Mouse (Mus musculus) inflammation-experienced regulatory T-cells (primary cell): ENCODE results near the gene Tex47. TPM values are rescaled to one million over a fixed set of nuclear protein-coding genes. Genes with fewer than 3 reads are reported as not detected.

Experiments used
- polyA plus RNA-seq, 2 experiments: library from polyadenylated mRNA; unstranded; fragments of 100-300 nt; shearing (Covaris generic); gene quantifications; one replicate each; pipeline ENCODE4 v1.2.1; 2017

Gene Tex47
- not detected for polyA plus RNA-seq

DNA sequence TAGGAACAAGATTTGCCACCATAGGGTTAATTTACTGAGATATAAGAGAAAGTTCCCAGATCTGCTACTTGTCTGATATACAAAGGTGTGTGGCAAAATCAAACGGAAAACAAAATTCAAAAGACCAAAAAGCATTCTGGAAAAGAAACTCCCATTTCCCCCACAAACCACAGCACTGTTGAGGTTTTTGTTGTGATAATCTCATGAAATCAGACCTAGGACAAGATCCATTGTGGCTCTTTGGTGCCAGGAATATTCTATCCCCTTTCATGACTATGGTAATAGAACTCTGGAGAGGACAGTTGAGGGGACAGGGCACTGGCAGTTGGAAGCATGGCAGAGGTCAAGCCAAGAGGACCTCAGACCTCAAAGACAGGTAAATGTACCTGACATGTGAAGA lies at the start of gene Tex47:
Gene Tex47, plus strand, starts transcription at position 301 of the 400 bp plus-strand sequence.

DNA sequence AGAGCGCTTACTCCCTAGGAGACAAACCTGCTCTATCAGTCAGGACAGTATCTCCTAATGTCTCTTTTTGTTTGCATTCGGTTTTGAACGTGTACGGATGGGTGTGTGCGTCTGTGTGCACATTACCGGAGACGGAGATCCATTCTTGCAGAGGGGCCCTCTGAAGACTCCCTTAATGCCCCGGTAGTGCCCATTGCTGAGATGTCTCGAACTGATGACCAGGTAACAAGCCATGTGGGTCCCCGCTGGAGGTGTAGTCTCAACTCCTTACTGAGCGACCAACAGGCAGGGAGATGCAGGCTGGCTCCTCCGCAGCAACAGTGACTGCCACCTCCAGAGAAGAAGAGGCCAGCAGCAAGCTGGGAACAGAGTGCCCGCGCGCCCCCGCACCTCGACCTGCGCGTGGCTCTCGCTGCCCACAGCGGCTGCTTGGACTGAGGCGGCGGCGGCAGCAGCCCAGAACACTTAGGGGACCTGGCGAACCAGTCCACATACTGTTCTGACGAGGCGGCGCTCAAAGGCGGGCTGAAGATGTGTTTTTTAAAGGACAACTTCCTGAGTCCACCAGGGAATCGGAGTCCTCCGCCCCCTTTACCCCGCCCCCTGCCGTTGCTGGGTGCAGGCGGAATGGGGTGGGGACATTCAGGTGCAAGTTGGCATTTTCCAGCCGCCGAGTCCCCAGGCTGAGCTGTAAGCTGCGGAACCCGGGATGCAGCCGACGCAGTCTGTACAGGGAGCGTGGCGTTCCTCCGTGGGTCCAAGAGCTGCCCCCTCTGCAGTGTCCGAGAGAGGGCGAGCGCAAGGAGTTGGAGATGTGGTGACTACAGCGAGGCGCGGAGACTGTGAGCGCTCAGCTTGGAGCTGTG lies 40.5 kb downstream of the Tex47 start, which contains the start of gene Zfp804b:
Gene Zfp804b, minus strand, starts transcription at position 612 of the 866 bp plus-strand sequence.

Other genes with a start within 250 kb of the Tex47 start
- gene Zfp804b, start 40.6 kb downstream of the Tex47 start, polyA plus RNA-seq: under 1 TPM; 0.06 to 0.51 TPM